Mouse (Mus musculus) forebrain, embryonic 10.5 days (tissue): ENCODE measurements around the gene Msrb3. TPM values are rescaled to one million over a fixed set of nuclear protein-coding genes. Genes with fewer than 3 reads are reported as not detected.
A peak's percentile ranks its signal among the peaks of the same experiment; 100 is the strongest.

Experiments used
- DNase-seq: peaks from one replicate; pipeline ENCODE4 v3.0.0-alpha.2; 2017; ENCODE audit warnings: low spot score; ENCODE audit errors: extremely low spot score
- H3K27ac ChIP-seq: fragments of 300-500 bp; sonication (generic); 2 replicates; pipeline ENCODE4 v1.5.1; 2016; ENCODE audit warnings: mild to moderate bottlenecking
- H3K27me3 ChIP-seq: fragments of 300-500 bp; sonication (generic); 2 replicates; pipeline ENCODE4 v1.6.1; 2016; ENCODE audit warnings: mild to moderate bottlenecking; ENCODE audit not compliant: poor library complexity, severe bottlenecking
- H3K36me3 ChIP-seq: fragments of 300-500 bp; sonication (generic); replicated peaks from 2 replicates; pipeline ENCODE4 v1.6.1; 2016; ENCODE audit warnings: mild to moderate bottlenecking, moderate library complexity
- H3K4me1 ChIP-seq: fragments of 300-500 bp; sonication (generic); 2 replicates; pipeline ENCODE4 v1.6.1; 2016
- H3K4me3 ChIP-seq: fragments of 300-500 bp; sonication (generic); 2 replicates; pipeline ENCODE4 v1.5.1; 2016; ENCODE audit warnings: mild to moderate bottlenecking, moderate library complexity
- H3K9me3 ChIP-seq: fragments of 300-500 bp; sonication (generic); 2 replicates; pipeline ENCODE4 v1.6.1; 2016; ENCODE audit warnings: mild to moderate bottlenecking, moderate library complexity
- WGBS: fragments of 180-500 bp; shearing (Covaris S2); methylation state at CpG from one replicate; pipeline ENCODE4 v1.1.7; 2016; 5-methylcytosine and 5-hydroxymethylcytosine counted together
- polyA plus RNA-seq: library from polyadenylated mRNA; unstranded; fragments of >200 nt; fragmentation: Nextera tagmentation; extraction: Ambion mirVana; gene quantifications from 2 replicates; pipeline ENCODE4 v1.2.1, GENCODE M21; 2016

The Msrb3 gene
- polyA plus RNA-seq, 1 experiment from 2014 or later: 5.7 TPM

DNA sequence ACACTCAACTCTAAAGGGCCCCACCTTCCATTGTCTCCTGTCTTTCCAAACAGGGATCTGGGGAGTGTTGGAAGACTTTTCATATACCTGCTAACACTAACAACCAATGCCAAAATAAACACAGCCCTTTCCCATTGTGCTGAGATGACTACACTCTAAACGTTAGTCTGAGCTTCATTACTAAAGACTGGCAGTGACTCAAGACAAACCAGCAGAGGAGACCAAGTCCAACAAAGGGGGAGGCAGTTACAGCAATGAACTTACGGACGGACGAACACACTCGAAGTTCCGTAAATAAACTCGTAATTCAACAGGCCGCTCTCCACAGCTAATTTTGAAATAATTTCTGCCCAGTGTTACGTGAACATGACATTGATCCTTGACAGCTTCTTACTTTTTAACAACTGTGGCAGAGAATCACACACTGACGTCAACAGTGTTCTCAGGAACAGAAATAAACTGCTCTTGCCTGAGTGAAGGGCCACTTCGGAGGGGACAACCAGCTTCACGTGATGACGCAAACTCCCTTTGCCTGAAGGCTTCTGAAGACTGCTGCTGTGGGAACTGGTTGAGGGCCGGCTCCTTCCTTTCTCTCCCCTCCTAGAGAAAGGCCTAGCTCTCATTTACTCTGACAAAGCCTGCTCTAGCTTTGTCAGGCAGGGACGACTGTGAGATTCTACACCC, 16.2 kb upstream of the Msrb3 start:
- no peaks in the 10 kb centered on the region; the same call in none of the 2 replicates for H3K36me3 ChIP-seq
- WGBS: 88% methylated on average over 15 of the region's 15 CpGs
- no peak overlapping the region for H3K4me3 ChIP-seq
- no peaks in the 10 kb centered on the region for H3K9me3 ChIP-seq
- H3K27ac ChIP-seq: no peak overlapping the region
- no peak for DNase-seq
- H3K27me3 ChIP-seq: no peaks in the 10 kb centered on the region
- H3K4me1 ChIP-seq: peaks cover 4% of the 10 kb centered on the region

- no peak for DNase-seq
- H3K9me3 ChIP-seq: no peaks in the 10 kb centered on the region
- H3K4me3 ChIP-seq: no peak overlapping the region
- no peaks in the 10 kb centered on the region for H3K27me3 ChIP-seq
- no peaks in the 10 kb centered on the region; the same call in 1 of the 2 replicates for H3K36me3 ChIP-seq
- H3K27ac ChIP-seq: no peak overlapping the region
- 91% methylated on average over 7 of the region's 7 CpGs for WGBS
- H3K4me1 ChIP-seq: peaks cover 4% of the 10 kb centered on the region
Measured at GRCm38 (mm10) chr10:120914286-120914685, 15.4 kb upstream of the Msrb3 start.

DNA sequence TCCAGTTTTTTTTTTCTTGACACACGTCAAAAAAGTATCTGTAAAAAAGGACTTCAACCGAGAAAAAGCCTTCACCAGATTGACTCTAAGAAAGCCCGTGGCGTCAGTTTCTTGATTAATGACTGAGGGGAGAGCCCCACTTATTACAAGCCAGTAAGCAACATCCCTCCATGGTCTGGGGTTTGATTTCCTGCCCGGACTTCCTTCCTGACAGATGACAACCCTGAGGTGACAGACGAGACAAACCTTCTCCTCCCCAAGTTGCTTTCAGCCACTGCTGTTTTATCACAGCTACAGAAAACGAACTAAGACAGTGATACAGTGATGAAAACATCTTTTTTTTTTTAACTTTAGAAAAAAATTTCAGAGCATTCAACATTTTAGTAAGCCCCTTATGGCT, 14.9 kb upstream of the Msrb3 start:
- Histone ChIP-seq H3K4me1 (peaks cover 4% of the 10 kb centered on the region), H3K9me3 (no peaks in the 10 kb centered on the region), H3K27me3 (no peaks in the 10 kb centered on the region), H3K36me3 (no peaks in the 10 kb centered on the region; the same call in 1 of the 2 replicates), H3K27ac (no peak overlapping the region), H3K4me3 (no peak overlapping the region)
- no peak for DNase-seq
- 89% methylated on average over 7 of the region's 7 CpGs for WGBS

DNA sequence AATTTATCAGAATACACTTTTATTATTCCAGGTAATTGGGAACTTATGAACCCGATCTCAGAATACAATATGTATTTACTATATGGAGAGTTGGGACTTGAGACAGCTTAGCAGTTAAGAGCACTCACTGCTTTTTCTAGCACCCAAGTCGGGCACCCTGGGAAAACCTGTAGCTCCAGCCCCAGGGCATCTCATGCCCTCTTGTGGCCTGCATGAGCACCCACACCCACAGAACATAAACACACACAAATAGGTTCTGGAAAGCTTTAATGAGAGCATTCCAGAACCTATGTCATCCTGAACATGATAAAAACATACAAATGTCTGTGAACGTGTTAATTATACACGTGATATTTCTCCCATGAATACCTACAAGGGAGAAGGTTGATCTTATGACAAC, 13.1 kb upstream of the Msrb3 start:
- Histone ChIP-seq H3K4me3 (no peak overlapping the region), H3K4me1 (peaks cover 4% of the 10 kb centered on the region), H3K36me3 (no peaks in the 10 kb centered on the region; the same call in 1 of the 2 replicates), H3K9me3 (no peaks in the 10 kb centered on the region), H3K27me3 (no peaks in the 10 kb centered on the region), H3K27ac (no peak overlapping the region)
- no peak for DNase-seq
- 85% methylated on average over 4 of the region's 4 CpGs for WGBS

DNA sequence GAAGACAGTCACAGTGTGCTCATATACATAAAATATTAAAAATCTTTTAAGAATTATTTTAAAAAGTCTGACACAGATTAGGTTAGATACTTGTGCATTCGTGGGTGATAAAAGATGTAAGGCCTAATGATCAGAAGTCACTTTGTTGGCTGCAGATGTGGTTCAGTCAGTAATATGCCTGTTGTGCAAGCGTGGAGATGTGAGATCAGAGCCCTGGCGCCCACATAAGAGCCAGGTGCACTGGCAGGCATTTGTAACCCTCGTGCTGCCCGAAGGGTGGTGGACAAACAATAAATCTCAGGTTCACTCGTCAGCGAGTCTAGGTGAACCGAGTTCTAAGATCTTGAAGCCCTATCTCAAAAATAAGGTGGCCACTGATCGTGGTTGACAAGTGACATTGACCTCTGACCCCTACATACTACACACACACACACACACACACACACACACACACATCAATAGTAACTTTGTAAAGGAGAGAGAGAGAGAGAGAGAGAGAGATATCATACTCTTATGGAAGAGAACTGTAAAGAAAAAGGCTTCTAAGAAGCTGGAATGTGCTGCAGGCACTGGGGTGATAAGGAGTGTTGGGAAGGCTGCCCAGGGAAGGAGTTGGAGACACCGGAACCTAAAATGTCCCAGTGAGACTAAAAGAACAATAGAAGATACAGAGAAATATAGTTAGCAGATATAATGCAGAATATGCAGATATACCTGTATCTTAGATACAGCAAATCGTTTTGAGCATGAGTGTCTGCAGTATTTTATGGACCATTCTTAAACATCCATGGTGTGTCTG, 10.1 kb upstream of the Msrb3 start:
- H3K36me3 ChIP-seq: no peaks in the 10 kb centered on the region; the same call in 1 of the 2 replicates
- DNase-seq: no peak
- H3K27me3 ChIP-seq: no peaks in the 10 kb centered on the region
- H3K9me3 ChIP-seq: peaks cover 5% of the 10 kb centered on the region; the same call in 1 of the 2 replicates
- no peak overlapping the region for H3K27ac ChIP-seq
- no peak overlapping the region for H3K4me3 ChIP-seq
- no peaks in the 10 kb centered on the region for H3K4me1 ChIP-seq
- 93% methylated on average over 11 of the region's 11 CpGs for WGBS

- Histone ChIP-seq H3K9me3 (peaks cover 5% of the 10 kb centered on the region; the same call in 1 of the 2 replicates), H3K4me1 (0 out of 2 replicates have a peak, but pooled peaks cover 8% of the 10 kb centered on the region), H3K4me3 (no peak overlapping the region), H3K27me3 (peaks cover 18% of the 10 kb centered on the region), H3K27ac (no peak overlapping the region), H3K36me3 (no peaks in the 10 kb centered on the region)
- no peak for DNase-seq
- WGBS: 94% methylated on average over 10 of the region's 10 CpGs
Measured at GRCm38 (mm10) chr10:120904676-120905075, 5.8 kb upstream of the Msrb3 start.

DNA sequence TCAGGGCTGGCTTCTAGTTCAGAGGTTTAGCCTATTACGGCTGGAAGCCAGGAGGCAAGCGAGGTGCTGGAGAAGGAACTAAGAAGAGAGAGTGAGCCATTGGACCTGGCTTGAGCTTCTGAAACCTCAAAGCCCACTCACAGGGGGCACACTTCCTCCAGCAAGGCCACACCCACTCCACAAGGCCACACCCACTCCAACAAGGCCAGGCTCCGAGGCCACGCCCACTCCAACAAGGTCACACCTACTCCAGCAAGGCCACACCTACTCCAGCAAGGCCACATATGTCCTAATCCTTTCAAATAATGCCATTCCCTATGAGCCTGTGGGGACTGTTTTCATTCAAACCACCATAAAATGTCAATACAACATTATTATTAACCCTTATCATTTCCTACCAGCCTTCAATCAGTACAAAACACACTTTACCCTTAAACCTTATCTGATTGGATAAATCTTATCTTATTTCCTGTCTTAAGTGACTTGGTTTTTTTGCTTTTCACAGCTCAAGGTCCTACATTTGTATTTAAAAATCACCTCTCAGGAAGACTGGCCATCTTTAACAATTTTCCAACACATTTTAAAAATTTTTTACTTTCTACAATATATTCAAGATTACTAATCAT, 5.1 kb upstream of the Msrb3 start:
- Histone ChIP-seq H3K4me3 (no peak overlapping the region), H3K4me1 (peaks cover 14% of the 10 kb centered on the region), H3K27me3 (peaks cover 25% of the 10 kb centered on the region), H3K27ac (no peak overlapping the region), H3K9me3 (peaks cover 5% of the 10 kb centered on the region; the same call in 1 of the 2 replicates), H3K36me3 (no peaks in the 10 kb centered on the region)
- DNase-seq: no peak
- 72% methylated on average over 4 of the region's 4 CpGs for WGBS

DNA sequence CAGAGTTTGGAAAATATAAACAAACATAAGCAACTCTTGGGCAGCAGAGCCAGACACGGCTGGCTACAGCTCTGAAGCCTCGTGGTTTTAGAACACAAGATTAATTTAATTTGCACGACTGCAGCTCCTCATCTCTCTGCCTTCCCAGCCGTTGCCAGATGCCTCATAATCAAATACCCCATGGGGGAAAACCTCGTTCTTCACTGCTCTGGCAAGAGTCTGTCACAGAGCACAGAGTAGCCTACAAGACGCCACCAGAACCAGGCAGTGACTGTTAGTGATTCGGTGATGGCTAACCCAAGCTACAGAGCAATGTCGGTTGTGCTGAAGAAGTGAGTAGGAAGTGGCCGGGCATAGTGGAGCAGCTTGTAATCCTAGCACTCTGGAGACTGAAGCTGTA, 2.8 kb upstream of the Msrb3 start:
- H3K9me3 ChIP-seq: peaks cover 5% of the 10 kb centered on the region; the same call in 1 of the 2 replicates
- no peak overlapping the region for H3K4me3 ChIP-seq
- peaks cover 47% of the 10 kb centered on the region for H3K27me3 ChIP-seq
- no peak for DNase-seq
- WGBS: 75% methylated on average over 9 of the region's 9 CpGs
- no peak overlapping the region for H3K27ac ChIP-seq
- H3K36me3 ChIP-seq: no peaks in the 10 kb centered on the region
- peaks cover 23% of the 10 kb centered on the region for H3K4me1 ChIP-seq

- Histone ChIP-seq H3K9me3 (no peaks in the 10 kb centered on the region), H3K4me3 (no peak overlapping the region), H3K27ac (no peak overlapping the region), H3K36me3 (no peaks in the 10 kb centered on the region), H3K27me3 (peaks cover 61% of the 10 kb centered on the region), H3K4me1 (peaks cover 23% of the 10 kb centered on the region)
- DNase-seq: no peak
- 71% methylated on average over 13 of the region's 13 CpGs for WGBS
Measured at GRCm38 (mm10) chr10:120900096-120900495, 1.2 kb upstream of the Msrb3 start.

- Histone ChIP-seq H3K4me1 (peaks cover 23% of the 10 kb centered on the region), H3K4me3 (peak overlapping the region; percentile 79), H3K27me3 (peaks cover 69% of the 10 kb centered on the region), H3K27ac (peak overlapping the region; percentile 88), H3K36me3 (no peaks in the 10 kb centered on the region), H3K9me3 (no peaks in the 10 kb centered on the region)
- DNase-seq: peak; percentile 50
- WGBS: under 1% methylated on average over 49 of the region's 49 CpGs
Measured at GRCm38 (mm10) chr10:120898357-120898756, 544 bp downstream of the Msrb3 start.

- DNase-seq: no peak
- H3K9me3 ChIP-seq: peaks cover under 1% of the 10 kb centered on the region; the same call in 1 of the 2 replicates
- no peak overlapping the region for H3K27ac ChIP-seq
- H3K4me3 ChIP-seq: no peak overlapping the region
- 31% methylated on average over 15 of the region's 15 CpGs for WGBS
- H3K36me3 ChIP-seq: no peaks in the 10 kb centered on the region
- H3K4me1 ChIP-seq: peaks cover 23% of the 10 kb centered on the region
- H3K27me3 ChIP-seq: peaks cover 61% of the 10 kb centered on the region
Measured at GRCm38 (mm10) chr10:120895899-120896289, 3.0 kb downstream of the Msrb3 start.

DNA sequence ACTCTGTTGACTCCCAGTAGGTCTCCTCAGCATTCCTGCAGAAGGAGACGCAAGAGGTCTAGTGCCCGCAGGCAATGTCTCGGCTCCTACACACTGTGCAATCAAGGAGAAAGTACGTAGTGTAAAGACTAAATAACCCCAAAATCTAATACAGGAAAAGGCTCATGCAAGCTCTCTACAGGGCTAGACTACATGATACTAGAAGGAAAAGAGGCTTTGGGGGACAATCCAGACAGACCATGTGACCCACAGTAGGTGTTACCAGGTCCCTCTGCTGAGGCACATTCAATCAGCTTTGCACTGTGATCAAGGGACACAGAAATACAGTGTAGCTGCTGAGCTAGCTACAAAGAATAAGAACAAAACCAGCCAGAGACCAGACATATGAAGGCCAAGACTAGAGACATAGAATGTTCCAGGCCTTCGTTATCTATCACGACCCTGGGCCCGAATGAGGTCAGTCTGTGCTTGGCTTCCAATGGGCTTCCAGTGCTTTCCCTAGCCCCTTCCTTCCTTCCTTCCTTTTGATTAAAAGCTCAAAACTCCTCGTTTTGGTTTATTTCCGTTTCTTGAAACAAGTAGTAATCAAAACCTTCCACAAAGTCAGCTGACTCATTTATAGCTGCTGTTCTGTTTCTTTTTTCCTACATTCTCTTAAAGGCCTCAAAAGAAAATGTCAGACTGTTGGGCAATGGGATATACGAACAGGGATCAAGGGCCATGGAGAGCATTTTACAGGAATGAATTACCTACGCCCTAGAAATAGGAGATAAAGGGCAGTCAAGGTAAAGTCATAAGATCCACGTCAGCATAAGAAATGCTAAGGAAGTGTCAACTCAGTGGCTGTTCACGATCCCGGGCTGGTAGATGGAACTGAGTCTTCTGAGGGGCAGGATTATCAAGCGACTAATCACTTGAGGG, 3.7 kb downstream of the Msrb3 start:
- Histone ChIP-seq H3K27ac (no peak overlapping the region), H3K4me1 (peaks cover 19% of the 10 kb centered on the region), H3K9me3 (peaks cover 6% of the 10 kb centered on the region), H3K36me3 (0 out of 2 replicates have a peak, but pooled peaks cover 5% of the 10 kb centered on the region), H3K4me3 (no peak overlapping the region), H3K27me3 (peaks cover 55% of the 10 kb centered on the region)
- WGBS: 82% methylated on average over 15 of the region's 15 CpGs
- DNase-seq: no peak
